Mouse (Mus musculus) lung, postnatal 10 days (tissue): ENCODE data around the gene Atp1a1.

Experiments used
- DNase-seq: peaks from one replicate; pipeline ENCODE4 v3.0.0; 2021

Gene Atp1a1

GRCm38 (mm10) chr3:101604550-101605223, at the start of gene Atp1a1:
Atp1a1 (minus strand) TSS chr3:101604684.
- peak; percentile 98 for DNase-seq

- DNase-seq, result no peak
These were observed 49.0 kb upstream of the Atp1a1 start for GRCm38 (mm10) chr3:101653446-101653845.

GRCm38 (mm10) chr3:101652967-101653366, 48.5 kb upstream of the Atp1a1 start:
- DNase-seq, result no peak

GRCm38 (mm10) chr3:101650328-101650727, 45.8 kb upstream of the Atp1a1 start:
- DNase-seq, result no peak

GRCm38 (mm10) chr3:101649271-101649670, 44.8 kb upstream of the Atp1a1 start:
- DNase-seq, result no peak

- no peak for DNase-seq
These were observed 43.8 kb upstream of the Atp1a1 start for GRCm38 (mm10) chr3:101648096-101648793.

- no peak for DNase-seq
These were observed 42.3 kb upstream of the Atp1a1 start for GRCm38 (mm10) chr3:101646806-101647205.

GRCm38 (mm10) chr3:101645569-101646106, 41.2 kb upstream of the Atp1a1 start:
- no peak for DNase-seq

GRCm38 (mm10) chr3:101644062-101644802, 39.7 kb upstream of the Atp1a1 start:
- DNase-seq, result no peak

GRCm38 (mm10) chr3:101643264-101643663, 38.8 kb upstream of the Atp1a1 start:
- DNase-seq, result no peak

GRCm38 (mm10) chr3:101638223-101638622, 33.7 kb upstream of the Atp1a1 start:
- DNase-seq, result no peak

GRCm38 (mm10) chr3:101636510-101636909, 32.0 kb upstream of the Atp1a1 start:
- no peak for DNase-seq

GRCm38 (mm10) chr3:101636086-101636485, 31.6 kb upstream of the Atp1a1 start:
- DNase-seq, result no peak

GRCm38 (mm10) chr3:101634141-101634900, 29.8 kb upstream of the Atp1a1 start:
- DNase-seq, result no peak

- no peak for DNase-seq
These were observed 23.8 kb upstream of the Atp1a1 start for GRCm38 (mm10) chr3:101628255-101628654.

GRCm38 (mm10) chr3:101624287-101624686, 19.8 kb upstream of the Atp1a1 start:
- DNase-seq, result no peak

- no peak for DNase-seq
These were observed 14.5 kb upstream of the Atp1a1 start for GRCm38 (mm10) chr3:101619017-101619416.

GRCm38 (mm10) chr3:101618505-101618904, 14.0 kb upstream of the Atp1a1 start:
- DNase-seq, result no peak

- DNase-seq, result no peak
These were observed 13.0 kb upstream of the Atp1a1 start for GRCm38 (mm10) chr3:101617451-101617850.

- DNase-seq, result no peak
These were observed 12.5 kb upstream of the Atp1a1 start for GRCm38 (mm10) chr3:101617007-101617406.

- DNase-seq, result no peak
These were observed 11.4 kb upstream of the Atp1a1 start for GRCm38 (mm10) chr3:101615856-101616255.

GRCm38 (mm10) chr3:101611813-101612491, 7.5 kb upstream of the Atp1a1 start:
- no peak for DNase-seq
